Mouse (Mus musculus) CH12.LX (cell line): ENCODE results near the gene Nxn.

Experiments
- CTCF ChIP-seq, 2 experiments: IDR thresholded peaks in 1 of 2; conservative IDR thresholded peaks in 1 of 2; 2 replicates each; pipeline ENCODE4 v1.5.1; 2011 to 2012; ENCODE audit warnings: low read depth in 2 of 2, low read length in 2 of 2, improper control_type of control experiment in 1 of 2, inconsistent platforms in 1 of 2, mild to moderate bottlenecking in 1 of 2, moderate library complexity in 1 of 2
- MEF2A ChIP-seq: IDR thresholded peaks from 2 replicates; pipeline ENCODE4 v1.6.1; 2014; ENCODE audit warnings: low read depth, mild to moderate bottlenecking, inconsistent platforms, low read length, improper control_type of control experiment, borderline replicate concordance
- RCOR1 ChIP-seq: conservative IDR thresholded peaks from 2 replicates; pipeline ENCODE4 v1.6.1; 2012; ENCODE audit warnings: low read depth, mild to moderate bottlenecking, inconsistent platforms, low read length, improper control_type of control experiment
- TBP ChIP-seq: conservative IDR thresholded peaks from 2 replicates; pipeline ENCODE4 v1.6.1; 2011; ENCODE audit warnings: low read depth, low read length, improper control_type of control experiment
- ZMIZ1 ChIP-seq: IDR thresholded peaks from 2 replicates; pipeline ENCODE4 v1.6.1; 2012; ENCODE audit warnings: low read depth, mild to moderate bottlenecking, inconsistent platforms, low read length, improper control_type of control experiment

- TF ChIP-seq MEF2A (no peak), TBP (no peak), RCOR1 (no peak), CTCF (conservative IDR thresholded peaks at IDR 0.05 in 1 of 2, IDR thresholded peaks at IDR 0.05 in 1 of 2; ENCODE audit: low read depth in 2 of 2, low read length in 2 of 2) (peak in 1 of 2 experiments; percentile 12; a peak in 1 of 4 replicates), ZMIZ1 (no peak)
Measured at GRCm38 (mm10) chr11:76298457-76299000, 100.4 kb downstream of the Nxn start.
